Mouse (Mus musculus): Measurements from ENCODE around the gene Tmie.

Gene Tmie

DNA sequence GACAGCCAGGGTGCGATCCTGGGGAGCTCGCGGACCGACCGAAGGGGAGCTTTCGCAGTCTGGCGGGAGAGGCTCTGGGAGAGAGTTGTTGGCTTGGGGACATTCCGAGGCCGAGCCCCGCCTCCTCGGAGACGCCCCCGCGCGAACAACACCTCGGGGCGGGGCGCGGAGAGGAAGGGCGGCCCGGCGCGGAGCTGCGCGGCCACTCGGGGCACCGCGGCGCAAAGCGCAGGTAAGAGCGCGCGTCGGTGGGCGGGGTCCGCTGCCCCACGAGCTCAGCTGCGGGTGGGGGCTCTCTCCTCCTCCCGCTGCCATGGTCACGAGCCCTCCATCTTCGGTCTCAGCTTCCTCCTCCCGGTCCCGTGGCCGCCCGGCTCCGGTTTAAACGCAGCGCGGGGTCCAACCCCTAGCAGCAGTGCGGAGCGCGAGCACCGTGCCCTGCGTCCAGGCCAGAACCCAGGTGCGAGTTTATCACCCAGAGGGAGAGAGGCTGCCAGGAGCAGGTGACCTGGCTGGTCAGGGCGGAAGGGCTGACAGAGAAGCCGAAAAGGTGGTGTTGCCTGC is at the start of gene Tmie:
Tmie (minus strand) TSS at position 116 of the 564 bp plus-strand sequence.
- DNase-seq = peak; percentile 79

DNA sequence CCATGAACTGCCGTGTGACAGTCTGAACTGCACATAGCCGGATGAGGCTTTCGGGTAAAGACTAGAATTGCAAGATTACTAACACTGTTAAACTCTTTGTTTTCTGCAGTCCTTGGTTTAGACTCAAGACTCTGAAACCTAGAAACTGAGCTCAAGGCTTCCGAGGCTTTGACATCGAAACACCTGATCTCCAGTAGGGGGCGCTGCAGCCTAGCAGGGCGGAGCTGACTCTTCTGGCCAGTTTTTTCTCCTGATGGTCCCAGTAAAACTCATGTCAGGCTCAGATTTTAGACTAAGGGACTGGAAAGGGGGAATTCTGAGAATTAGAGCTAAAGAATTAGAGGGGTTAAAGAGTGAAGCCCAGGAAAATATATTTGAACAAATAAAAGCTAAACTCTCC is 42.8 kb upstream of the Tmie start:
- peak; percentile 91 for DNase-seq

DNA sequence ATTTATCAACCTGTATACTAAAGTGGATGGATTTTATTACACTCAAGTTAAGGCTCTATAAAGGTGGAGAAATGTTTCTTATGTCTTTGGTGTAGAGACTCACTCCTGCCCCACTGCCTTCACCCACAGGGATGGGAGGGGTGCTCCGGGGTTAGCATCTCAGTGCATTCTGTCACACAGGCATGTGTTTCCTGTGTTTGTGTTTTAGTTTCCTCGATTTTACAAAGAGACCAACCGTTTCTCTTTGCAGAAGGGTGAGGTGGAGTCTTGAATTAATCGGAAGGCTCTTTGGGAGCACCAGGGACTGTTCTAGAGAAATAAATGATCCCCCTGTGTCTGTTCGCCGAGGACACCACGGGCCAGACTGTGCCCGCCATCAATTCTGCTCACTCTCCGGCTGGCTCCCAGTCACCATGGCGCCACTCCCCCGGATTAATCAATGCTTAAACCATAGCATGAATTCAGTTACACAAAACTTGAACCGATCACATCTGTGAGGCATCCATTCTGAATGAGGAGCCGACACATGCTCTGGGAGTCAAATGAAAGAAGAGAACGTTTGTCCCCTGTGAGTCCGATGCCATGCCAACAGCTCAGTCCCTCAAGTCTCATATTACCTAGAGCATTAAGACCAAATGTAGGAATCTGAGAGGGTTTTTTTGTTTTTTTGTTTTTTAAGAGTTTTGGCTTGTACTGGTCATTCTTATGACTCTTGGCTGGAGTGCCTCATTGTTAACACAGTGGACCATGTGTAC is 40.9 kb upstream of the Tmie start:
- DNase-seq = peak; percentile 60

DNA sequence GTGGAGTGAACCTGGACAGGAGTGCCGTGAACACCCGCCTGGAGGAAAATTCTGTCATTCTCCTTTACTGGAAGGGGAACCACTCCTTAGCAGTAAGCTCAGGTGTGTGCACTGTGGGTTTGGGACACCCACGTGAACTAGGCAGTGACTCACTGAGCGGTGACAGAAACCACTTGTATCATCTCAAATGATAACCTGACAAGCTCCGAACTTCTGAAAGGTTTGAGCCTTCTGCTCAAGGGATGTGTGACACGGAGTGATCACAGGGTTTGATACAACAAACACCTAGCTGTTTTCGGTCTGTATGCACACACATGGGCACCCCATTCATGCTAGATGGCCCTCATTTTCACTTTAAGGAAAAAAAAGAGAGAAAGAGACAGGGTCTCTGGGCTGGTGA is 36.9 kb upstream of the Tmie start, which contains the start of gene Fam240a:
Fam240a (minus strand) TSS at position 76 of the 400 bp plus-strand sequence.
- DNase-seq = no peak

DNA sequence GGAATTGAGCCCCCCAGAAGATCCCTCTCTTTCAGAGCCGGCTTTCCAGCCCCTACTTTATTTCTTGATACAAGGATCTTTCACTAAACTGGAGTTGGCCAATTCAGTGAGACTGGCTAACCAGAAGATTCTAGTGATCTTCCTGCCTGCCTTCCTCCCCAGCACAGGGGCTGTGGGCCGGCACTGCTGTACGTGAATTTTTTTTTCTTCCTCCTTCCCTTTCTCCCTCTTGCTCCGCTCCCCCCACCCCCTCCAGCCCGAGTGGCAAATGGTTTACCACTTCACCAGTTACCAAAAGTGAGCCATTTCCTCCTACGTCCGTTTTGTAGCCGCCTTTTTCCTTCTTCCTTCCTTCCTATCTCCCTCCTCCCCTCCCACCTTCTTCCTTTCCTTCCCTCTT is 35.6 kb upstream of the Tmie start:
- DNase-seq = peak; percentile 42

DNA sequence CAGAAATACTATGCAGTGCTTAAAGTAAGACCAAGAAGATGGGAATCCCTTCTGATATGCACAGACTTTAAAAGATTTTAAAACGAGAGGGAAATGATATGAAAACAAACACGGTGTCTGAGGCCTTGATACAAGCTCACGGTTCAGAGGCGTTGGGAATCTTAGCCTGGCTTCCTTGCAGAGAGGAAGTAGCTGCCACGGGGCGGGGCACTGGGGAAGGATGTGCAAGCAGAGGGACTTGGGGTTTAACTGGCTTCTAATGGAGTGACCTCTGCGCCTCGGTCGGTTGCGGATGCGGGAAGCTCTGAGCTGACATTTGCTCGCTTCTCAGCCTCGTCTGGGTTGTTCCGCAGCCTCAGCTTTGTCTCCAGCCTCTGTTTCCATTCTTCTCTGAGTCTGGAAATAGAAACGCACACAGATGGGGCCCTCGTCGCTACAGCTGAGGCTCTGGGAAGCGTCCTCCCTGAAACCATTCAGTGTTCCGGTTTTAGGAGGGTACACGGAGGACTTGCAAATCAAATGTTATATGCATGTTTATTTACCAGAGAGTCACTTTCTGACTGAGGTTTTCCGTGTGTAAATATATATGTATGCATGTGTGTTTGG is 34.8 kb upstream of the Tmie start:
- peak; percentile 49 for DNase-seq

DNA sequence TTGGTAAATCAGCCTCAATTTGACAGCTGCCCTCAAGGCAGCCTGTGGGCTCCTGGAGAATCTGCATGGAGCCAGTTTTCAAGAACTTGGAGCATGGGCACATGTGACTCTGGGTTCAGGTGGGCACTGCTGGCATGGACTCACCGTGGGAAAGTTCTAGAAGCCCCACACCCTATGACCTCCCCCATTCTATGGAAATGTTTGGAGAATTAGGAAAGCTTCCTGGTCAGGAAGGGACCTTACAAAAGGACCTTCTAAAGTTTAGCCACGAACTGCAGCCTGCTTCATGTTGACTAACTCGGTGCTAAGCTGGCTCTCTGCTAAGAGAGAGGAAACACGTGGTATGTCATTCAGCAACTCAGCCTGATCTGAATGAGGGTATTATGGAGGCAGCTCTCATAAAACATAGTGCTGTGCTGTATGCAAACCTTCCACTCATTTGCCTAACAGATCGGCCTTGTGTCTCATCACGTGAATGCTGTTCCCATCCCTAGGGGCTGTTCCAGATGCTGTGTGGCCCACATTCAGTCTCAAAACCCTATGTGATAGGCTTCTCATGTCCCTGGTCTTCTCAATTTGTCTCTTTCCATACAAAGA is 29.6 kb upstream of the Tmie start:
- DNase-seq = peak; percentile 41

DNA sequence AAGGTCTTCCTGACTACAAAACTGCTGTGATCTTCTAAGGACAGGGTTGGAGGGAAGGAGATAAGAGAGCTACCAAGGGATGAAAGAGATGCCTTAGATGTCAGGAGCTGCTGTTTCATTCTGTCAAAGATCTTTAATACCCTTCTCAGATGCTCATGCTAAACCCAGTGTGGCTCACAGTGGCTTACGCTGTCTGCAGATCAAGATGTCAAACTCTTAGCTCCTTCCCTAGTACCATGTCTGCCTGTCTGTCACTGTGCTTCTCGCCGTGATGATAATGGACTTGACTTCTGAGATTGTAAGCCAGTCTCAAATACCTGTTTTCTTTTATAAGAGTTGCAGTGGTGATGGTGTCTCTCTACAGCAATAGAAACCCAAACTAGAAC is 28.7 kb upstream of the Tmie start:
- DNase-seq = peak; percentile 42

DNA sequence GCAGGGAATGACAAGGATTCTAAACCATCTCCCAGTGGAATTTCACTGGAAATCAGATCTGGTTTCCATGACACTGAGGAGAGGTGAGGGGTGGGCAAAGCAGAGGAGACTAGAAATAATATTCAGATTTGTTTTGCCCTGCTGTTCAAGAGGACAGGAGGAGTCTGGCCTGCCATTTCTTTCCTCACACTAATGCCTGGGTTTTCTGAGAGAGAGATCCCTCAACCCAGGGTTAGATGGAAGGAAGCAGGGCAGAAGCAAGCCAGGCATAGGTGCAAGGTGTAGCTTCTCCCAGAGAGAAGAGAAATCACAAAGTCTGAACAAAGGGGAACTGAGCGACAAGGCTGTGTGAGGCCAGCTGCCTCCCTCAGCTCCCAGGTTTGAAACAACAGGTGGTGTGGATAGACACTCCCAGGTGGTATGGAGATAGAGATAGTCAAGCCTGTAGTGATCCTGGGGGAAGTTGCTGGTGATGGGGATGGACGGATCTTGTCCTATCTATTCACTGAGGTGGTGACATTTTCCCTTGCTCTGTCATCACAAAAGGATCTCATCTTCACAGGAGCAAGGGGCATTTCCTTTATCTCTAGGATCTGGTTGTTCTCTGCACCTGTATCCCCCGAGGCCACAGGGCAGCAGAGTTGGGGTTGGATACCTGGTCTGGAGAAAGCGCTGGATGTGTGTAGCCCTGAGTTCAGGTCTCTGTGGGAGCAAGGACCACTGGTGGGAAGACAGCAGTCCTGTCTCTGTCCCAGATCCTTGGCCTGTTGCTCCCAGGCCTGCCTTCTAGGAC is 28.1 kb upstream of the Tmie start:
- DNase-seq = peak; percentile 53

DNA sequence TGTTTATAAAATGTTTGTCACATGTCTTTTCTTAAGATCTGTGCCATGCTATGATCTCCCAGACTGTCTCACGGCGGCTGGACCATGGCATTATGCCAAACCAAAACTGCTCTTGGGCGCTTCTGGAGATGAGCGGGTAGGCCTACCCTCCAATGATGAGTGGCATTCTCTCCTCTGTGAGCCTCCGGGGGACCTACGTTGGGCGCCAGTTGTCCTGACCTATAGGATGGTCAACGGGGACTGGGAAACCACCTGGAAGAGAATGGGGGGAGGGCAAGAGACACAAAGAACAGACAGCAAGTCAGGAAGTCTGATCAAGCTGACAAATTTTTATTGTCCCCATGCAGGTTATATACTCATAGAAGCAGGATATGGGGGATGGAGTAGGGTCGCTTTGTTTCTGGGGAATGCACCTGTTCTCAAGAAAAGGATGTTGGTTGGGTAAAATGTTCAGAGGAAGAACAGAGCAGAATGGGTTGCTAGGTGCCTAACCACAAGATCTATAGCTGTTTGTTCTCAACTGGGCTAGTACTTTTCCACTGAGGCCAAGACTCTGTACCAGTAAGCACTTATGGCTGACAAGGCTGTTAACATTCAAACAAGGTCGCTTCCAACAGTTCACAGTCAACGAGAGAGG is 27.4 kb upstream of the Tmie start:
- peak; percentile 61 for DNase-seq

DNA sequence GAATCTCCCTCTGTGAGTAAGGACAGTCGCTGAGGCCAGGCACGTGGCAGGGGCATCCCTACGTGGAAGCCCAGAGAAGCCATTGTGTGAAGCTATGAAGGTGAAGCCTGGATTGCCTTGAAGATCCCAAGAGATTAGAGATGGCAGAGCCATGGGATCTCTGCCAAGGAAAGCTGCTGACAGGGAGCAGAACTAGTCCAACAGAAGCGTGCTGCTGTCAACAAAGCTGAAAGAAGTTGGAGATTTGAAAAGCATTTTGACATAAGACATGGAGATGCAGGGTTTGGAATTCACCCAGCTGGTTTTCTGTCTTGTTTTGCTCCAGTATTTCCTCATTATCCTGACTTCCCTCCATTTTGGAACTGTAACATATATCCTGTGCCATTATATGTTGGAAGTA is 22.4 kb upstream of the Tmie start:
- DNase-seq = no peak

DNA sequence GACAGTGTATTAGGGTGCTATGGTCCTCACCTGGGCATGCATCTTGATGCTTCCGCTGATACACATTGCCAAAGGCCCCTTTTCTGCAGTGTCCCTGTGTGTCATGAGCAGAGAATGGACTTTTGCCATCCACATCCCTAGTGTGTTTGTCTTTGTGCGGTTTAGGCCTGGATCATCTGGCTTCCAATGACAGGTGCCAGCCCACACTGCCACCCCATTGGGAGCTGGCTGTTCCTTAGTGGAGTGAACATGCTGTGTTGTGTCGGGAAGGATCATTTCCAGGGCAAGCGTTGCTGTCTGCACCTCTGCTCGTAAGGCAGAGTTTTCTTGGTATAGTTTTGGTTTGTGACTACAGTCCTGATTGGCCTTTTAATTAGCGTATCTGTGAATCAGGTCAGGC is 21.3 kb upstream of the Tmie start:
- no peak for DNase-seq

DNA sequence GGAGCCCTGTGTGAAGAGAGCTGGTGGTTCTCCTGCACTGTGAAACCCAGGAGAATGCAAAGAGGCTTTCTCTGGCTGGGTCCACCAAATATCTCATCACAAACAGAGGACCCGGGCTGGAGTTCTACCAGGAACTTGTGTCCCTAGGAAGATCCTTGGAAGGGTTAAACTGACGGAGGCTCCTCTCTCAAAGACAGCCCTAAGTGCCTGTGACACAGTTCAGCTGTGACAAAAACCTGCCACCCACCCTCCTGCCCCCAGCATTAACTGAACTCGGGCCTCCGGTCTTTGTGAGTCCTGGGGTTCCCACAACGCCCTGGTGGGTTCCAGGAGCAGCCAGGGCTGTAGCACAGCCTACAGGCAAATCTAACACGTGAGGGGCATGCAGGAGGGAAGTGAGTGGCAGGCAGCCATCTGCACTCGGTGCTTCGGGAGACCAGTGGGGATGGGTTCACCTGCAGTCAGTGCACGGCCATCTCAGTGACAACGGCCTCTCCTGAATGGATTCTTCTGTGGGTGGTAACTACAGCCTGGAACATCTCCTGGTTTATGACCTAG is 19.6 kb upstream of the Tmie start:
- peak; percentile 53 for DNase-seq

DNA sequence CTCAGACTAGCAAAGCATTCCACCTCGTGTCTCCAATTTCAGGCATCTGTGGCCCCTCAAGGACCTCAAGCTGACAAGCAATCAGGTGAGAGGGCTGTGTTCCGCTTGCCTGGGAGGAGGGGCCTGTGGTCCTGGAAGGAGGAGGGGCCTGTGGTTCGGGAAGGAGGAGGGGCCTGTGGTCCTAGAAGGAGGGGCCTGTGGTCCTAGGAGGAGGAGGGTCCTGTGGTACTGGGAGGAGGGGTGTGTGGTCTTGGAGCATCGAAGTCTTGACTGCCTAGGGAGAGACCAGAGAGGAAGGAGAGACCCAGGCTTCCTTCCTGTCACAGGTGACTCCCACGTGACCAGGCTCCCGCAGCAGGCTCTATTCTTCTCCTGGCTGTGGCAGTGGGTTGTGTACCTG is 16.7 kb upstream of the Tmie start:
- DNase-seq = peak; percentile 84

DNA sequence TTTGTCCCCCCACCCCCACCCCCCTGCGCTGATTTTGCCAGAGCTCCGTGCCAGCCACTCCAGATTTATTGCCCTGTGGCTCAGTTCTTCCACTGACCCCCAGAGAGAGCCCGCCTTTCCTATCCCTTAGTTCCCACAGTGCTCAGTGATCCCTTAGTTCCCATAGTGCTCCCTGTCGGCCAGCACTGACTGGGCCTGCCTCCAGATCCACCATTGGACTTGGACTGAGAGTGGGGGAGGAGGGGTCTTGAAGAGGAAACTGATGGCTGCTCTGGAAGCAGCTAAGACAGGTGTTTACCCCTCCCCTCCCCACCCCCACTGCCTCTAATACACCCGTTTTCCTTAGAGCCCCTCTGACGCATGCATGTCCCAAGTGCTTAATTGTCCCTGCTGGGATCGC is 16.1 kb upstream of the Tmie start:
- no peak for DNase-seq

DNA sequence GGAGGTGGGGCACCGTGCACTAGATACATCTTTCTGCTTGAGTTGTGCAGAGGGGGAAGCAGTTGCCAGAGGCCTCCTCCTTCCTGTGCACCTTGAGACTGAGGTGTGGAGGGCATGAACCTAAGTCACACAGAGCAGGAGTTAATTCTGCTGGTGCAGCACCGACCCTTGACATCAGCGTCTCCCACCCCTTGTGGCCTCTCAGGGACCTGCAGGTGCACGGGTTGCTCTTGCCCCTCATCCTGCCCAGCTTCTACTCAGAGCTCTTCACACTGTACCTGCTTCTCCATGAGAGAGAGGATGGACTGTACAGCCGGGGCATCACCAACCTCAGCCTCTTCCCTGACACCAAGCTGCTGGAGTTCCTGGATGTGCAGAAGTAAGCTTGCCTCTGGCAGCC is 15.6 kb upstream of the Tmie start:
- peak; percentile 90 for DNase-seq

DNA sequence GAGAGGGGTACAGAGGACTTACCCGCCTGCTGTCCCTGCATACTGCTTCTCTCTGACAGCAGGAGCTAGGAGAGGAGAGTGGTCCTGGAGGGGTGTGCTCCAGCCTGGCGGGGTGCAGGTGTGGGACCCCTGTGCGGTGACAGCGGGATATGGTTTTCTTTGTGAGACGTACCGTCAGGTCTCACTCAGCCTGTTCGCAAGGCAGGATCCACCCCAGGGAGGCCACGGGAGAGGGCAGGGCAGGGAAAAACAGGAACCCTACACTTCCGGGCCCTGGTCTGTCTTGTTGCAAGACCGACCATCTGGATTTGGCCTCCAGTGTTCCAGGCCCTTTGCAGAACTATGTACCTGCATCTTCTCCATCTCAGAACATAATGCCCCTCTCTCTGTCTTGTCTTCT is 13.5 kb upstream of the Tmie start:
- peak; percentile 29 for DNase-seq

DNA sequence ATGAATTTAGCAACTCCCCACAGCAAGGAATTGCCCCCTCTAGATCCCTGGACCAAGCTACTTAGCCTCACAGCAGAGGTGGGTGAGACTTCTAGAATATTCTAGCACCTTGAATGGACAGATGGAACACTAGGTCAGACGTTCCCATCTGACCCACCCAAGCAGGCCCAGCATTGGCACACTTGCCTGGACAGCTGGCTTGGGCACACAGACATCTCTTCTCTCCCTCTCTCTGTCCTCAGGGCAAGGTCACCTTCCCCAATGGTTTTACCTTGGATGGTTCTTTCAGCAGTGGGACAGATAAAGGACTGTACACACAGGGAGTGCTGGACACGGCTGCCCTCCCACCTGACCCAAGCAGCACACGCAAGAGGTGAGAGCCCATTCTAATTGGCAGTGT is 12.6 kb upstream of the Tmie start:
- no peak for DNase-seq

DNA sequence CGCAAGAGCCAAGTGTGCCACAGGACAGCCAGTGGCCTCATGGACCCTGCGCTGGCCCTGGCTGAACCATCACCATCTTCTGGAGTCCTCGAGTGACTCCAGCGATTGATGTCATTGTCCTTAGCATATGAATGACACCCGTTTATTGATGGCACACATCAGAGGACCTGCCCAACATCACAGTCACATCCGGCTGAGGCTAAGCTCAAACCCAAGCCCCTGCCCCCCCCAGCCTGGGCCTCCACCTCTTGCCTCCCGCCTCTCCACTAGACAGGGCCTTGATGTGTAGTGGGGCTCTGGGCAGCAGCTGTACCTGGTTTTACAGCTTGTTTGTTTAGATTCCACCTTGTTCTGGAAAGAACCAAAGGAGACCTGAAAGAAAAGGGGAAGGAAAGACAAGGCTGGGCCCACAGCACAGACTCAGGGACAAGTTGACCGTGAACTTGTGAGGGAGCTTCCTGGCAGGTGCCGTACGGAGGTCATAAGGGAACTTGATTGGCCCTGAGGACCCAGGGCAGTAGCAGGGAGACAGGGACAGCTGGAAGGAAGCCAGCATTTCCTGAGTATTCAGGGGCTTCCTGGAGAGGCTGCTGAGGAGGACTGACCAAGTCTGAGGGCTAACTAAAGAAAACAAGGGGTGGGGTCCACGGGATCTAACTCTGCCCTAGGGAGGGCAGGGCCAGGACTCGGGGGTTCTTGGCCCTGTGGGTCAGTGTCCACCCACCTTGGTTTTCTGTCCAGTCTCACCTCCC is 11.3 kb upstream of the Tmie start:
- peak; percentile 60 for DNase-seq

DNA sequence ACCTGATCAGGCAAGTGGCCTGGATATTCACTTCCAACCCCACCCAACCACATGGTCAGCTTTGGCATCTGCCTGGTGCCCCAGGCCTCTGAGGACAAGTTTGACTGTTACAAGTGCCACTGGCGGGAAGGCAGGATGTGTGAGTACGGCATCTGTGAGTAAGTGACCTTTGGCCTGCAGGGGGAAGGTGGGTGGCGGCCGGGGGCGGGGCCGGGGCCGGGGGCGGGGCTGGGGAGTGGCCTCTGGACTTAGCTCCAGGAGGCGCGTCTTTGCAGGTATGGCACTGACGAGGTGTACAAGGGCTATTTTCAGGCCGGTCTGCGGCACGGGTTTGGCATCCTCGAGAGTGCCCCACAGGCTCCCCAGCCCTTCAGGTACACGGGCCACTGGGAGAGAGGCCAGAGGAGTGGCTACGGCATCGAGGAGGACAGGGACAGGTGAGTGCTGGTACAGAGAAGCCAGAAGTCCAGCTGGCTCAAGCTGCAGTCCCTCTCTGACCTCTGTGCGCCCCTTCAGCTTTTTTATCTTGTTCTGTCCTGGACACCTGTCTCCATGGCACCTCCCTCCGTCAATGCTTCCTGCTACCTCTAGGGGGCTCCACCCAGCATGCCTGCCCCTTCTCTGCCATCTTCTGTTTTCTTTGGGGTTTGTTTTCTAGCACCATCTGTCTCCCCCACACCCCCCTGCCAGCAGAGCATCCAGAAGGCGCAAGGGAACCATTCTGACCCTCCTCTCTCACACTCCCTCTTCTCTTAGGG is 10.3 kb upstream of the Tmie start:
- DNase-seq = peak; percentile 53

DNA sequence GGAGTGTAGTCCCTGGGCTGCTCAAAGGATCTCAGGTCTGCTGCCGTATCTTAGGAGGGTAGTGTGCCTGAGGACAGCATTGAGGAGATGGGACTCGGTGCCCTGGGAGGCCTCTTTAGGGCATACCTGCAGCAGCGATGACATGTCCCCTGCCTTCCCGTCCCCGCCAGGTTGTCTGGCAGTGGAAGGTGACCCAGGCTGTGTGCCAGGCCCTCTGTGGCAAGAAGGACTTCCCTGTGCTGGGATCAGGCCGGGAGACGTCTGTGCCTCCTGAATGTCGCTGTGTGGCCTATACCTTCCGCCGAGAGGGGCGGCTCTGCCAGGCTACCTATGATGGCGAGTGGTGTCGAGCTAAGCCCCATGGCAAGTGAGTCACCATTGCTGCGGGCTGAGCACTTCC is 9.0 kb upstream of the Tmie start:
- no peak for DNase-seq

All from thymus, postnatal 4 days (tissue).